Mouse (Mus musculus) layer of hippocampus, adult 9-10 months (tissue): ENCODE data around the gene Cyp51.
A peak's percentile ranks its signal among the peaks of the same experiment; 100 is the strongest.
"Not testable (repeated sequence)": the region's sequence is repeated elsewhere in the genome, so short reads cannot be mapped to it uniquely, and the experiment has no call there.

ENCODE experiments used
- DNase-seq: peaks from one replicate; pipeline ENCODE4 v3.0.0; 2022; ENCODE audit warnings: low spot score

The Cyp51 gene

GRCm38 (mm10) chr5:4104341-4105040 lies at the start of gene Cyp51:
Gene Cyp51 (minus strand): TSS chr5:4104746.
- DNase-seq = peak; percentile 77

DNA sequence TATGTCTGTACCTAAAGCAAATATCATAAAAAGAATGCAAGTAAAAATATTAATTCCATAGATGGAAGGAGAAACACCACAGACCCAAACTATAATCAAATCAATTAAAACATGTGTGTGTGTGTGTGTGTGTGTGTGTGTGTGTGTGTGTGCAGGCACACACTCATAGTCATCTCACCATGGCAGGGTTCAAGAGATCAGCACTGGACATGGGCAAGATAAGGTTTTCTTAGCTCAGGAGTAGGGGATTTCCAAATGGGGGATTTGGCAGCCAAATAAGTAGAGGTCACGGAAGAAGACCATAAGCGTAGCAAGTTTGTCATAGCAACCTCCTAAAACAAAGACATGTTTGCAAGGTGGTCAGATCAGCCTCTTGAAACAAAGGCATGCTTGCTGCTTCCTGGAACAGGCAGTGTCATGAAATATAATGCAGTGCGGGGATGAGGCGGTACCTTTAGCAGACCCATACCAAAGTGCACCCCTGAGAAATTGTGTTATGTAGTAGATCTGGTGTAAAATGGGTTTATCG lies 8.1 kb upstream of the Cyp51 start:
- DNase-seq = no peak

GRCm38 (mm10) chr5:4107056-4107455 lies 2.5 kb upstream of the Cyp51 start:
- DNase-seq = not testable (repeated sequence)

- no peak for DNase-seq
Measured at GRCm38 (mm10) chr5:4105651-4106186, 1.2 kb upstream of the Cyp51 start.

DNA sequence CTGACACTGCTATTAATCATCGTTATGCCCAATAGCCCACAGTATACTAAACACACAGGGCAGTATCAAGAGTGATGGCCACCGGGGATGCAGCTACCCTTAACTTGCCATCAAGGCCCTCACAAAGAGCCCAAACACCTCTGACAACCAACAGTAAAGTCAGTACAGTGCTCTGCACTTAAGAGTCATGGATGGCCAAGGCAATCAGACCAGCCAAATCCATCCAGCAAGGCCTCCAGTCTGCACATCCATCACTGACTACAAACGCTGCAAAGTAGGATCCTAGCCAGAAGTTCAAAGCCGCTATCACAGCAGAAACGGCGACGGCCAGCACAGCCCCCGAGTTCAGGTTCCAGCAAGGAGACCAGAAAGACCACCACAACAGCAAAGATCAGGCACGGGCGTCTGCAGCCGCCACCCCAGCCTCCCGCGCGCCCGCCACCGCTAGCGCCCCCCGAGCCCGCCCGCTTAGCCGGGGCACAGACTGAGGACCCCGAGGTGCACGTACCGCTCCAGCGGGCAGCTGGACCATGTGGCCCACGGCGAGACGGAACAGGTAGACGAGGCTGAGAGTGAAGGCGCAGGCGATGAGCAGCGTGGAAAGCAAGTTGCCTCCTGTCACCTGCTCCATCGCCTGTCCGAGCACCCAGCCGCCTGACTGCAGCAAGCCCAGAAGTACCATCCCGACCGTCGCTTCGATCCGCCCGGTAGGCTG lies 763 bp downstream of the Cyp51 start:
- DNase-seq = no peak

GRCm38 (mm10) chr5:4101770-4102169 lies 2.8 kb downstream of the Cyp51 start:
- DNase-seq = no peak

GRCm38 (mm10) chr5:4101031-4101430 lies 3.5 kb downstream of the Cyp51 start:
- DNase-seq = no peak

- DNase-seq = no peak
Measured at GRCm38 (mm10) chr5:4094471-4094870, 10.1 kb downstream of the Cyp51 start.

DNA sequence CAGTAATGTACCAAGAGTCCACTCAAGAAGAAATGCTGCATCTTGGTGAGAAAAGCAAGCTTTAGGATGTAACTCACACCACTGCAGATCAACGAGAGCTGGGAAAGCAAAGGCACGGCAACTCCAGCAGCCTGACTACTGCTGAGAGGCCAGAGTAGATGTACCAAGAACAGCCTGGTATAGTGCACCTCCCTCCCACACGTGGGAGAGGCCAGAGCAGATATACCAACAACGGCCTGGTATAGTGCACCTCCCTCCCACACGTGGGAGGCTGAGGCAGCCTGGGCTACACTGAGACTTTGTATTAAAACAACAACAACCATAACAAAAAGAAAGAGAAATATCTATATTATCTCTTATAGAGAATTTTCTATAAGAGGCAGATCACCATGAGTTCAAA lies 16.4 kb downstream of the Cyp51 start:
- DNase-seq = no peak

- DNase-seq = no peak
Measured at GRCm38 (mm10) chr5:4086309-4086708, 18.2 kb downstream of the Cyp51 start.

DNA sequence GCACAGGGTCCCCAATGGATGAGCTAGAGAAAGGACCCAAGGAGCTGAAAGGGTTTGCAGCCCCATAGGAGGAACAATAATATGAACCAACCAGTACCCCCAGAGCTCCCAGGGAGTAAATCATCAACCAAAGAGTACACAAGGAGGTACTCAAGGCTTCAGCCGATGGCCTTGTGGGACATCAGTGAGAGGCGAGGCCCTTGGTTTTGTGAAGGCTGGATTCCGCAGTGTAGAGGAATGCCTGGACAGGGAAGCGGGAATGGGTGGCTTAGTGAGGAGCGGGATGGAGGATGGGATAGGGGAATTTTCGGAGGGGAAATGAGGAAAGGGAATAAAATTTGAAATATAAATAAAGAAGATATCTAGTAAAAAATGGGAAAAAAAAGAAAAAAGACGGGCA lies 19.6 kb downstream of the Cyp51 start:
- no peak for DNase-seq

GRCm38 (mm10) chr5:4081513-4081912 lies 23.0 kb downstream of the Cyp51 start:
- DNase-seq = no peak

DNA sequence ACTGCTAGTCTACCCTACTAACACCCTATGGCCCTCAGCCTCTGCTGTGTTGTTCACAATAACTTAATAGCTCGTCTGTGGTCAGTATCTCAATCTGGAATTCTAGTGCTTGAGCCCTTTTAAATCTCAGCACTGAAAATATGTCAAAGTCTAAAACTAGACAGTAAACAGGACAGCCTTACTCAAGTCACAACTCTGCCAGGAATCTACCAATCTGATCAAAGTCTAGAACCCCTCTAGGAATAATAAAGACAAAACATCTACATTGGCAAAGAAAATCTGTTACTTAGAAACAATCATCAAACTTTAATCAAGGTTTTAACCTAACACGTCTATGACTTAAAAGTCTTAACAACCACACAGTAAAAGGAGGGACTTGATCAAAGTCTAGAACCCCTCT lies 23.7 kb downstream of the Cyp51 start:
- no peak for DNase-seq

- no peak for DNase-seq
Measured at GRCm38 (mm10) chr5:4079086-4079485, 25.5 kb downstream of the Cyp51 start.

DNA sequence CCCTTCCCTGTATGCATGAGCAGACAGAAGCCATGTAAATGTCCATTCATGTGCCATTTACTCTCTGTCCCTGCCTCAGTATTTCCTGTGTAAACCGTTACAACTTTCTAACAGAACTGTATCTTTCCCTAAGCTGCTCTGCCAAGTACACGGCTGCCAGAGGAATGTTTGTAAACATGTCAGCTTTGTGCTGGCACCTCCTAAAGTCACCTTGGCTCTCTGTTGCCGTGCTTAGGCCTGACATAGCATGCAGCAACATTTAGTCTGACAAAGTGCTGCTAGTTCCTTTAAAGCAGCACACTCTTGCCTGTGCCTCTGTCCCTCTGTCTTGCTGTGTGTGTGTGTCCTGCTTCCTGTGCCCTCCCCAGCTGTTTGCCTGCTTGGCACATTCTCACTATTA lies 37.3 kb downstream of the Cyp51 start:
- DNase-seq = no peak

DNA sequence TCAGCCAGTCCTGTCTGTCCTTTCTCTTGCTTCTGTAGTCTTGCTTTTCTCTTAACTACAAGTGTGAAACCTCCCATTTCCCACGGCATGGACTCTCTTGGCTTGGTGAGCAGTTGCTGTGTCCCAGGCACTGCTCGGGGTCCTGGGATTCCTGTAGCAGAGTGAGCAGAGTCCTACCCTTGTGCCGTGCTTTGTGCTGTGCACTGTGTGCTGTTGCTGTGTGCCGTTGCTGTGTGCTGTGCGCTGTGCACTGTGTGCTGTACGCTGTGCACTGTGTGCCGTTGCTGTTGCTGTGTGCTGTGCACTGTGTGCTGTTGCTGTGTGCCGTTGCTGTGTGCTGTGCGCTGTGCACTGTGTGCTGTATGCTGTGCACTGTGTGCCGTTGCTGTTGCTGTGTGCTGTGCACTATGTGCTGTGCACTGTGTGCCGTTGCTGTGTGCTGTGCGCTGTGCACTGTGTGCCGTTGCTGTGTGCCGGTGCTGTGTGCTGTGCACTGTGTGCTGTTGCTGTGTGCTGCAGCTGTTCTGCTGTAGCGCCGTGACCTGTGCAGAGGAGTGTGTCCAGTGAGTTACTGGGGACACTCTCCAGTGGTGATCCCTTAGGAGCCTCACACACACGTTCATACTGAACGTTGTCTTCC lies 38.0 kb downstream of the Cyp51 start:
- DNase-seq = no peak

DNA sequence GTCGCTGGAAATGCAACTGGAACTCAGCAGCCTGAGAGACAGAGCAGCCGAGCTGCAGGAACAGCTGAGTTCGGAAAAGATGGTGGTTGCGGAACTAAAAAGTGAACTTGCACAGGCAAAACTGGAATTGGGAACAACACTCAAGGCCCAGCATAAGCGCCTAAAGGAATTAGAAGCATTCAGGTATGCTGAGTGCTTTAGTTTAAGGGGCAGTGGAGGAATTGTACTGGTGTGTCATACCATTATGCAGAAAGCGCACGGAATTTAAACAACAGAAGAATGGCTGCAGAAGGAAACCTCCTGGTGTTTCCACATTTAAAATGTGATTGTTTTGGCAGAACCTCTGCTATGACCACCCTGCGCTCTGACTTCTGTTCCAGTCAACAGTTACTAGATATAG lies 44.2 kb downstream of the Cyp51 start:
- no peak for DNase-seq

DNA sequence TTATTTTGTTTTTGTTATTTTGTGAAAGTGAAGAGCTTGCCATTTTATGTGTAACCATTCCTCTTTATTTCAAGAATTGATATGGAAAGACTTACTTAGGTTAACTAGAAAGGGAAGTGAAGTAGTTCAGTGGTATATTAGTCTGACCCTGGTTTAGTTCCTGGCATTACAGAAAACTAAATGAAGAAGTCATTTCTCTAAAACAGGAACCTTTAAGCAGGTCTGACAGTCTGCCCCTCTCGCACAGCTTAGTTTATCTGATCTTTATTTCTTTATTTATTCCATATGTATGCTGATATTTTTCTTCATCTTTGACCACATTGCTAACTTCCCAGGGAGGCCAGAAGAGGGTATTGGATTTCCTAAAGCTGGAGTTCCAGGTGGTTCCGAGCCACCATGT lies 63.6 kb downstream of the Cyp51 start:
- no peak for DNase-seq

GRCm38 (mm10) chr5:4040372-4040771 lies 64.2 kb downstream of the Cyp51 start:
- DNase-seq = no peak

- DNase-seq = no peak
Measured at GRCm38 (mm10) chr5:4039351-4039750, 65.2 kb downstream of the Cyp51 start.

DNA sequence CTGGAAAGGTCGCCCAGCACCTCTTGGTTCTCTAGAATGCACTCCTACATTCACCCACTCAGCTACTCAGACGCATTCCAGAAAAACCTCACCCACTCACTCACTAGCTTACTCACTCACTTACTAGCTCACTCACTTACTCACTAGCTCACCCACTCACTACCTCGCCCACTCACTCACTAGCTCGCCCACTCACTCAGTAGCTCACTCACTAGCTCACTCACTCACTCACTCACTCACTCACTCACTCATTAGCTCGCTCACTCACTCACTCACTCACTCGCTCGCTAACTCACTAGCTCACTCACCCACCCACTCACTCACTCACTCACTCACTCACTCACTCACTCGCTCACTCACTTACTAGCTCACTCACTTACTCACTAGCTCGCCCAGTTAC lies 67.9 kb downstream of the Cyp51 start:
- no peak for DNase-seq

GRCm38 (mm10) chr5:4031846-4032245 lies 72.7 kb downstream of the Cyp51 start:
- no peak for DNase-seq
